Mouse (Mus musculus) forebrain, embryonic 14.5 days (tissue): ENCODE data around the gene Phf11b. TPM values are rescaled to one million over a fixed set of nuclear protein-coding genes. Genes with fewer than 3 reads are reported as not detected.
"Not testable (repeated sequence)": the region's sequence is repeated elsewhere in the genome, so short reads cannot be mapped to it uniquely, and the experiment has no call there.

ENCODE experiments used
- ATAC-seq: fragments of 200-750 bp; cut with Nextera tagmentation; 2 replicates; pipeline ENCODE4 v1.8.0; 2017; ENCODE audit warnings: mild to moderate bottlenecking, moderate library complexity
- DNase-seq: peaks from one replicate; pipeline ENCODE4 v3.0.0-alpha.2; 2015; ENCODE audit warnings: low spot score
- H3K27ac ChIP-seq: fragments of 300-500 bp; sonication (generic); 2 replicates; pipeline ENCODE4 v1.5.1; 2014; ENCODE audit warnings: low read depth, mild to moderate bottlenecking, control low read depth, low read length, moderate library complexity
- H3K27me3 ChIP-seq: fragments of 300-500 bp; sonication (generic); replicated peaks from 2 replicates; pipeline ENCODE4 v1.6.1; 2014; ENCODE audit warnings: low read length, control low read depth, mixed read lengths; ENCODE audit not compliant: control insufficient read depth, insufficient read depth
- H3K36me3 ChIP-seq: fragments of 300-500 bp; sonication (generic); 2 replicates; pipeline ENCODE4 v1.6.1; 2014; ENCODE audit warnings: low read length, control low read depth; ENCODE audit not compliant: control insufficient read depth, insufficient read depth
- H3K4me1 ChIP-seq: fragments of 300-500 bp; sonication (generic); 2 replicates; pipeline ENCODE4 v1.6.1; 2014; ENCODE audit warnings: antibody characterized with exemption, low read length, control low read depth; ENCODE audit not compliant: control insufficient read depth, insufficient read depth
- H3K4me2 ChIP-seq: fragments of 300-500 bp; sonication (generic); 2 replicates; pipeline ENCODE4 v1.6.1; 2014; ENCODE audit warnings: mild to moderate bottlenecking, control low read depth, low read length
- H3K4me3 ChIP-seq: fragments of 300-500 bp; sonication (generic); 2 replicates; pipeline ENCODE4 v1.5.1; 2014; ENCODE audit warnings: low read depth, low read length, control low read depth
- H3K9ac ChIP-seq: fragments of 300-500 bp; sonication (generic); 2 replicates; pipeline ENCODE4 v1.6.1; 2014; ENCODE audit warnings: mild to moderate bottlenecking, low read length, control low read depth, moderate library complexity
- H3K9me3 ChIP-seq: fragments of 300-500 bp; sonication (generic); replicated peaks from 2 replicates; pipeline ENCODE4 v1.6.1; 2016; ENCODE audit warnings: low read length, control low read depth, mixed read lengths; ENCODE audit not compliant: control insufficient read depth
- WGBS: fragments of 180-500 bp; shearing (Covaris S2); extraction: QIAGEN DNeasy Blood & Tissue Kit; methylation state at CpG from one replicate; pipeline ENCODE4 v1.1.7; 2014; 5-methylcytosine and 5-hydroxymethylcytosine counted together
- polyA plus RNA-seq: library from polyadenylated mRNA; unstranded; fragments of >200 nt; fragmentation: Nextera tagmentation; extraction: Ambion mirVana; gene quantifications from 2 replicates; pipeline ENCODE4 v1.2.1, GENCODE M21; 2014

Phf11b gene
- polyA plus RNA-seq, 1 experiment from 2014 or later: 0.27 TPM

GRCm38 (mm10) chr14:59319970-59320369 lies 21.2 kb downstream of the Phf11b start:
- DNase-seq, H3K27me3 ChIP-seq, H3K4me1 ChIP-seq, H3K9me3 ChIP-seq, H3K36me3 ChIP-seq, H3K9ac ChIP-seq, H3K27ac ChIP-seq, ATAC-seq, H3K4me3 ChIP-seq, H3K4me2 ChIP-seq: not testable (repeated sequence)
- 73% methylated on average over 6 of the region's 6 CpGs for WGBS

GRCm38 (mm10) chr14:59319036-59319435 lies 22.1 kb downstream of the Phf11b start:
- not testable (repeated sequence) for H3K9me3 ChIP-seq, H3K4me1 ChIP-seq, ATAC-seq, H3K4me2 ChIP-seq, H3K36me3 ChIP-seq, H3K27me3 ChIP-seq, DNase-seq, H3K27ac ChIP-seq, H3K9ac ChIP-seq, H3K4me3 ChIP-seq
- WGBS: 94% methylated on average over 3 of the region's 3 CpGs

GRCm38 (mm10) chr14:59297391-59297790 lies 43.8 kb downstream of the Phf11b start, which contains the start of gene Phf11a:
Phf11a (minus strand) TSS chr14:59297522.
- ATAC-seq, H3K36me3 ChIP-seq, H3K27ac ChIP-seq, H3K9ac ChIP-seq, H3K9me3 ChIP-seq, H3K4me1 ChIP-seq, H3K27me3 ChIP-seq, DNase-seq, H3K4me2 ChIP-seq, H3K4me3 ChIP-seq: not testable (repeated sequence)
- 50% methylated on average over 1 of the region's 1 CpGs for WGBS

- H3K36me3 ChIP-seq, H3K4me1 ChIP-seq, H3K9ac ChIP-seq: not testable (repeated sequence)
Observed at GRCm38 (mm10) chr14:59291769-59292168, 49.4 kb downstream of the Phf11b start.

GRCm38 (mm10) chr14:59274961-59275360 lies 66.2 kb downstream of the Phf11b start:
- not testable (repeated sequence) for DNase-seq, H3K27me3 ChIP-seq, H3K36me3 ChIP-seq, H3K9ac ChIP-seq, H3K4me2 ChIP-seq, H3K4me1 ChIP-seq, H3K4me3 ChIP-seq, H3K27ac ChIP-seq, H3K9me3 ChIP-seq, ATAC-seq
- WGBS: 95% methylated on average over 4 of the region's 4 CpGs

More at GRCm38 (mm10) chr14:59291769-59292168, 49.4 kb downstream of the Phf11b start:
- not testable (repeated sequence) for ATAC-seq, H3K27me3 ChIP-seq, H3K4me2 ChIP-seq, DNase-seq, H3K27ac ChIP-seq, H3K9me3 ChIP-seq, H3K4me3 ChIP-seq

Other genes with a start within 250 kb of the Phf11b start
- not detected in 2 replicates for gene 1700129C05Rik, start 198.5 kb downstream of the Phf11b start, polyA plus RNA-seq
- gene Gm5142, start 162.6 kb downstream of the Phf11b start, polyA plus RNA-seq: not detected in 2 replicates
- gene Rcbtb1, start 140.1 kb downstream of the Phf11b start, polyA plus RNA-seq: 43.0 and 56.0 TPM in 2 replicates
- gene Gm6904, start 81.1 kb downstream of the Phf11b start, polyA plus RNA-seq: not detected in 2 replicates
- gene Phf11a, start 43.8 kb downstream of the Phf11b start, polyA plus RNA-seq: not detected in 2 replicates
- gene Phf11d, start 24.1 kb upstream of the Phf11b start, polyA plus RNA-seq: 0.18 and 0.30 TPM in 2 replicates
- gene Phf11c, start 54.0 kb upstream of the Phf11b start, polyA plus RNA-seq: 0.12 and 0.34 TPM in 2 replicates
- 8.0 and 9.7 TPM in 2 replicates for gene Setdb2, start 99.5 kb upstream of the Phf11b start, polyA plus RNA-seq
- gene Cab39l, start 99.6 kb upstream of the Phf11b start, polyA plus RNA-seq: 27.2 and 27.9 TPM in 2 replicates